Mouse (Mus musculus) R1 (cell line): ENCODE measurements around the gene Olfr985.

Source experiments
- DNase-seq: peaks from one replicate; pipeline ENCODE4 v3.0.0-alpha.2; 2018; ENCODE audit warnings: low read depth, low spot score

Gene Olfr985

DNA sequence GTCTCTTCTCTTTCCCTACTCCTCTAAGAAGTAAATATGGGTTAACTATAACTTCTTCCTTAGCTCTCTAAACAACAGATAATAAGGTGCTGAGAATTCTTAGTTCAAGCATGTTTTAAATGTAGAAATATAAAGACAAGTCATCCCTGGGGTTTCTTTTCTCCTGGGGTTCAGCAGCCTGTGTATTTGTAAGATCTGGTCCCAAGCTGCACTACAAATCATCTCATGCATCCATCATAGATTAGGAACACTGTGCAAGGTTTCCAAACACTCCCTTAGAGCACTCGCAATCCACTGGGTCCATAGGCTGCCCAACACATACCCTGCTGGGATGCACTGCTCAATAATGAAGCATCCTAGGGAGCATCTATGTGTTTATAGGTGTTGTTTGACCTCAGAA is at the start of gene Olfr985:
Olfr985 (minus strand) TSS at position 101 of the 400 bp plus-strand sequence.
- DNase-seq: no peak

DNA sequence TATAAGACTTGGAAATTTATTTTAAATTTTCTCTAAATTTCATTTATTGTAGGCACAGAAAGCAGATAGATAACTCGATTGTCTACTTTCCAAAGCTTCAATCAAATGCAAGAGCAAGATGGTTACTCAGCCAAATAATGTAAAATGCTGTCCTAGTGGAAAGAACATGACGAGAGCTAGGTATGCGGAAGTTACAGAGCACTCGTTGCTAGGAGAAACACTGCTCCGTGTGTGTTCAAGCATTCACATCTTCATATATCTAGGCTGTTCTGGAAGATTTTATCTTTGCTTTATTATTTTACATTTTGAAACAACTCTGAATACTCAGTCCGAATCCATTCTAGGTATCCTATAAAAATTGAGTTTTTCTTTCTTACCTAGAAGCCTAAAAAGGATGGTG is 47.0 kb upstream of the Olfr985 start:
- no peak for DNase-seq

DNA sequence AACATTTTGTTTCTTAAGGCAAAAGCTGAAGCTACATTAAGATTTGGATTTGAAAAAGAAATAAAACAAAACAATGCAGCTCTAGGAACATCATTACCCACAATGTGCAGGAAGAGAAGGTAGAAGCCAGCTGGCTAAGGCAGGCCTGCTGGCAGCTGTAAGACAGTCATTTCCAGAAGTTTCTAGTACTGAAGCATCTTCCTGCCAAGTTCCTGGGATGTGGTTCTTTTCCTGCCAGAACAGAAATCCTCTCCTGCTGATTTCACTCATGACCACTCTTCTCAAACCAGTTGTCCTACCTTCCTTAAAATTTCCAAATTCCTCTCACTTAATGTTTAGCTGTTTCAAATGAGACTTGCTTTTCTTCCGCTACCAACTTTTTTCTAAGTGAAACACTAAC is 36.5 kb upstream of the Olfr985 start:
- DNase-seq: no peak

DNA sequence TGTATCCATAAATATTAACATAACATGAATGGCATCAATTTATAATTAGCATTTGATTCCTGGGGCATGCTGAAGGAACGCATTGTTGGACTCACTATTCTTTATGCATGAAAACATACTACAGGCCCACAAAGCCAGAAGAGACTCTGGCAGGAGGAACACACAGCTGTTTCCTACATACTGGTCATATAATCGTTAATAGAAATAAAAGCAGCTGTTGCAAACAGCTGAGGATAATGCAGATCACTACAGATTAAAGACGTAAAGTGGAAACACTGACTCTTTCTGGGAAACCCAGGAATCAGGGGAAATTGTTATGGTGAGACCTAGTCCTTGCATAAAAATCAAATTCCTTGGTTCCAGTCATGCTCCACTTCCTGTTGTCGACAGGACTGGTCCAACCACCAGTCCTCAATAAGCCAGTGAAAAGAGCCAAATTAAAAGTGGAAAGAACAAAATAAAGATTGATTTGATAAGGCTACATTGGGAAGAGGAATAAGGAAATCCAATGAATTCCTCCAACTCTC is 25.2 kb upstream of the Olfr985 start:
- no peak for DNase-seq

DNA sequence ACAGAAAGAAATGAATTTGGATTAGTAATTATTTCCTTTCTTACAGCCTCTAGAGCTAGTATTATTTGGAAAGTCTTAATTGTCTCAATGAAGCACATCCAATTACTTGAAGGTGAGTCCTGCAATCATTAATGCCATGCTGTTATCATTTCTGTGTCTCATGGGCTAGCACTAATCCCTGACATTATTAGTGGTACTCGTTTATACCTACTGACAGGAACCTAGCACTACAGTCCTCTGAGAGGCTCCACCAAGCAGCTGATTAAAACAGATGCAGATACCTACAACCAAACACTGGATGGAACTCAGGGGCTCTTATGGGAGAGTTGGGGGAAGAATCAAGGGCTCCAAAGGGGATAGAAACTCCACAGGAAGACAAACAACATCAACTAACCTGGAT is 11.6 kb upstream of the Olfr985 start:
- no peak for DNase-seq

DNA sequence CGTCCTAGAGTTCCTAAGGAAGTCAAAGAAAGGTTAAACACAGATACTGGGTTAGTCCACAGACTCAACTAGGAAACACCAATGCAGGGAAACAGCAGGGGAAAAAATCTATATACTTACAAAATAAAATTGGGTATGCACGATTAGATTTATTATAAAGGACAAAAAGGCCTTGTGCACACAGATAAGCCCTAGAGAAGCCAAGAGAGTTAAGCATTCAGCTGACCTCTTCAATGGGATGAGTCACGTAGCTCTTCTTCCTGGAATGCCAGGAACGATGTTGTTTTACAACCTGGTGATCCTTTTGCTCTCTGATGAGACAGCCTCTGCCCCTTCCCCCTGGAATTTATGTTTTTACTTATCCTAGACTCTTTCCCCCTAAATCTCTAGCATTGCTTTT is 9.5 kb upstream of the Olfr985 start:
- DNase-seq: peak; percentile 34

DNA sequence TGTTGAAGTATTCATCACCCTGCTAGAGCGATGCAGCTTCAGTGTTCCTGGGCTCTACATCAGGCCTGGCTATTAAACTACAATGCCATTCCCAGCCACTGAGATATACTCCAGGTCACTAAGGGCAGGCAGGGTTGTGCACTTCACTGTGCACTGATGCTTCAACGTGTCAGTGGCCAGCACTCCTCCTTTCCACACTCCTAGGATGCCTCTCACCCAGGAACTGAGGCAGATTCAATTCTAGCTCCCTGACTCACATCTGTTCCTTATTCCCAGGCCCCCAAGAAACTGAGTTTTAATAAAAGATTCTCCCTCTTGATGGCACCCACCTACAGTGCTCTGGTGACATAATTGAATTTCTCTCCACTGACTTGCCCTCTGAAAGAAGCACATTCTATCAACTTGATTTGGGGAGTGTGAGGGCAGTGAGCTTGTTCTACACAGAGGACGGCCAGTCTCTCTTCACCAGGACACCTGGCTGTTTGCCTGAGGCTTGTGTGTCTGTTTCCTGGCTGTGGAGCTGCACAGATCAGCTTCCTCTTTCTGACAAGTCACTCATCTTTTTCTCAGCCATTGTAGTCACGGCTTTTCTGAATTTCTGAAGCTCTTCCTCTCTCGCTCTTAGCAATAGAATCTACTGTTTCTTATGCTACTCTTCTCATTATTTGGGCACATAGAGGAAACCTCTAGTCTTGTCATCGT is 7.2 kb upstream of the Olfr985 start:
- no peak for DNase-seq

DNA sequence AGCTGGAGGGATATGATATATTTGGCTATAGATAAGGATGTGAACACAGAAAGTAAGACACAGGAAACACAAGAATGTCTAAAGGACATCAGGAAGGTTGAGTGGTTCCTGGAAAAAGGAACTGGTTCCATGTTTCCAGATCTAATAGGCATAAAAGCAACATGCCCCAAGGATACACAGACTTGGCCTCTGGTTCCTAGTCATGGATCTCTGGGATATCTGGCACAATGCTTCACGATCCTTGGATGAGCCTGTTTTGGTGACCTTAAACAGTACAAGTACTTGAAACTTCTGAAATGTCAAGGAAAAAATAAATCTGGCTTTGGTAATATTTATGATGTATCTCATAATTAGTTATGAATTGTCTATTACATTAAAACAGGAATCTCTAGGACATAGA is 572 bp upstream of the Olfr985 start:
- DNase-seq: no peak

DNA sequence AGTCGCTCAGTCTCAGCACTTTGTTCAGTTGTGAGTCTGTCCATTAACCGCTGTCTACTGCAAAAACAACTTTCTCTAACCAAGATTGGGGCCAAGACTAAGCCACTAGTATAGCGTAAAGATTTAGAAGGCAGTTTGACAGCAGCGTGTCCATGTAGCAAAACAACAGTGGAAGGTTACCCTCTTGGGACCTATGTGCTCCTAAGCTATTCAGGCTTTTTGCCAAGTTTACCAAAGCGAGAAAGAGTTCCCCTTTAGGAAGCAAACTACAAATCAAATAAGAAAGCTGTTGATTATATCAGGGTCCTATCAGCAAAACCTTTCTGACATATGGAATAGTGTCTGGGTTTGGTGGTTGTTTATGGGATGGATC is 12.7 kb downstream of the Olfr985 start:
- no peak for DNase-seq

DNA sequence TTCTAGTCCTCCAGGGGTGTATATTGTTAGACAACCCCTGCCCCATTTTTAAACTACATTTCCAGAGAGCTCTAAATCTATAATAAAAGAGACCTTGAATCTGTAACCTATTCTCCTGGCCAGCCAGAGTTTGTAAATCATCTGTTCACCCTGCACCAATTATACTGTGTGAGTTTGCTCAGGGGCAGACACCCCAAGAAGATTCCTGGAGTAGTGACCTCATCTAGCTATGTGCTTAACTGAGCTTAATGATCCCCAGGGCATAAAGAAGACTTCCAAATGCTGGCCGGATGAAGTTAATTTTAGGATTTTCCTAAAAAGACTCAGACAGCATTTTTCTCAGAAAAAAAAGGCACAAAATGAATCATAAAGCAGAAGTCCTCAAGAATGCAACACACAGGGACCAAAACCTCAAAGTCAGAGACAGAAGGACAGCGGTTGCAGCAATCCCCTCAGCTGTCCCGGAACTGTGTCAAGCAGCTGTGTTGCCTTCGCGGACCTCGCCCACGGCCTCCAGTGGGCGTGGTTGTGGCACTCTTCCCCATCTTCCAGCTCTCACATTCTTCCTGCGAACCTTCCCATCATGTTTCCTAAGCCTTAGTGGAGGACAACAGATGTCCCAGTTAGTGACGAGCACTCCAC is 13.2 kb downstream of the Olfr985 start:
- DNase-seq: no peak

DNA sequence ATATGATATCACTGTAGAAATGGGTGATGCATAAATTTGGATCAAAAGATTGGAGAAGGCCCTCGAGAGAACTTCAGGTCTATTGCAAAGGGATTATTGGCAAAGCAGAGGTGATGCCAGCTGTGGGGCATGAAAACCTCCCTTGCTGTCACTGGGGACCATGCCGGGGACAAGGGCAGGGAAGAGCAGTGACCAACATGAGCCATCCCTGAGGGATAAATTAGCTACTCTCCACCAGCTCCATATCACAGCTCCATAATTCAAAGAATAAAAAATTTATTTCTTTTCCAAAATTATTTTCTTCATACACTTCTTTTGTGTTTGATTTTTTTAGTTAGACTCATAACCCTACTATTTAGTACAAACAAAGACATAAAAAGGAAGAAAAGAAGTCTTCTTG is 15.9 kb downstream of the Olfr985 start, which contains the start of gene Olfr984:
Olfr984 (minus strand) TSS at position 101 of the 400 bp plus-strand sequence.
- DNase-seq: no peak

DNA sequence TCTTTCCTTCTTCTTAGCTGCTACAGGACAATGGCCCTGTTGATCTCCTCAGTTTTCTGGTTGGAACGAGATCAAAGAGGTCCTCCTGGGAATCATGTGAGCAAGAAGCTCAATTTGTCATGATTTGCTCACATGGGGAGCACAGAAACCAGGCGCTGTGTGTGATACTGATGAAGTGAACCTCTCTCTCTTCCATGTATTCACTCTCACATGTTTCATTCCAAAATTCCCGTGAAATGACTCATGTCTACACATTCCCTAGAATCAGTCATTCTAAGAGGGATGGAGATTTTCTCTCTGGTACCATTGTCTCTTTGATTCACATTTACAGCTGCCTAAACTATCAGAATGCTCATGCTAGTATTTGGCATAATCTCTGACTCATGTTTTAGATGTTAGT is 35.2 kb downstream of the Olfr985 start:
- no peak for DNase-seq

DNA sequence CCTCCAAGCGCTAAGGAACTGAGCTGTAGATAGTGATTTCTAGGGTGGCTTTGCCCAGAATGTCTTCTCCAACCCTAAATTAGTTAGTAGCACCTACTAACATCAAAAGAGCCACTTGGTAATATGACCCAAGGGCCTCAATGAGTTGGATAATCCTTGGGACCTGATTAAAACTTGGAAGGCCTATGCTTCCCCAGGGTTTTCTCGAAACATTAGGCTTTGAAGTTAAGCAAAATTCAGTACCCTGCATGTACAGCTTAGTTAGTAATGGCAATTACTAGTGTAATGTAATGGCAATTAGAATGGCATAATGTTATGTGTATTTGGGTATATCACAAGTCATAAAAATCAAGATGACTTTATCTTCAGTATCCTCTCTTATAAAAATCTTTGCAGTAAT is 36.5 kb downstream of the Olfr985 start, which contains the start of gene Olfr983:
Olfr983 (minus strand) TSS at position 101 of the 400 bp plus-strand sequence.
- DNase-seq: no peak
